ENCODE assay signal across 8 mouse cellular contexts in the genomic region with DNA sequence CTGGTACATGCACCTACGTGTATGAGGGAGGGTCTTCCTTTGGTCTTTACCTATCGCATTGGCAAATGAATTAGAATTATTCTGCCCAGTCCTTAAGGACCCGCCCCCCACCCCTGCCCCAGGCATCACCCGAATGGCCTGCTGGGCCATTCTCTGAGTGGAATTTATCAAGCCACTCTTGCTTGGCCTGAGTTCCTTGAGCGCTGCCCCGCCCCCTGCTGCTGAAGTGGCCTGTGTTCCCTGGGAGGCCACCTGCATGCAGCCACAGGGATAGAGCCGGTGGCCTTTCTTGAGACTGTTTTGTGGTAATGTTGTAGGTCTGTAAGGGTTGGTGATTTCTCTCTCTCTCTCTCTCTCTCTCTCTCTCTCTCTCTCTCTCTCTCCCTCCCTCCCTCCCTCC. TPM values are rescaled to one million over a fixed set of nuclear protein-coding genes. Genes with fewer than 3 reads are reported as not detected.
DNase-seq lines count a peak whose midpoint lies in the region; ATAC-seq and TF ChIP-seq lines count a peak whose summit lies in the region.

No protein-coding gene starts in this region.

- no peak overlapping the region for H3K4me3 ChIP-seq in intestine, embryonic 14.5 days (ENCODE audit: low read depth, low read length)
- H3K4me3 ChIP-seq in lung, embryonic 16.5 days (ENCODE audit: low read length) = peak overlapping the region; percentile 63; the same call in 1 of the 2 replicates
- no peak overlapping the region for H3K4me3 ChIP-seq in stomach, postnatal 0 days (ENCODE audit: low read depth, low read length)

- no peak overlapping the region for H3K27ac ChIP-seq in intestine, embryonic 14.5 days (ENCODE audit: low read depth)
- no peak overlapping the region for H3K27ac ChIP-seq in lung, embryonic 16.5 days (ENCODE audit: low read length)
- H3K27ac ChIP-seq in stomach, postnatal 0 days (replicated peaks) = no peak overlapping the region

- DNase-seq in A20 (ENCODE audit: low read depth, low spot score) = peak; percentile 19
- peak; percentile 33 for DNase-seq in embryo, embryonic 10 days (ENCODE audit: low spot score)
- peak; percentile 60 for DNase-seq in intestine, embryonic 14.5 days (ENCODE audit: low spot score)
- DNase-seq in stomach, postnatal 0 days (ENCODE audit: low spot score) = peak; percentile 44
- DNase-seq in heart, adult 8-10 months (ENCODE audit: low spot score) = no peak
- DNase-seq in right cerebral cortex, postnatal 14 days = no peak

- H3K27me3 ChIP-seq in intestine, embryonic 14.5 days (replicated peaks; ENCODE audit: control insufficient read depth, insufficient read depth, low read length) = peaks cover 50% of the 10 kb centered on the region
- peaks cover 40% of the 10 kb centered on the region for H3K27me3 ChIP-seq in lung, embryonic 16.5 days (ENCODE audit: control insufficient read depth, insufficient read depth, low read depth, low read length)
- peaks cover 10% of the 10 kb centered on the region; the same call in 1 of the 2 replicates for H3K27me3 ChIP-seq in stomach, postnatal 0 days (ENCODE audit: control insufficient read depth, insufficient read depth, low read length)

- no peaks in the 10 kb centered on the region for H3K36me3 ChIP-seq in intestine, embryonic 14.5 days (ENCODE audit: control insufficient read depth, insufficient read depth, low read length)
- H3K36me3 ChIP-seq in lung, embryonic 16.5 days (ENCODE audit: control insufficient read depth, insufficient read depth, low read length) = no peaks in the 10 kb centered on the region
- H3K36me3 ChIP-seq in stomach, postnatal 0 days (ENCODE audit: control insufficient read depth, insufficient read depth, low read length) = no peaks in the 10 kb centered on the region

- H3K4me1 ChIP-seq in intestine, embryonic 14.5 days (replicated peaks; ENCODE audit: control insufficient read depth, insufficient read depth, low read length) = no peaks in the 10 kb centered on the region
- peaks cover 8% of the 10 kb centered on the region; the same call in 1 of the 2 replicates for H3K4me1 ChIP-seq in lung, embryonic 16.5 days (replicated peaks; ENCODE audit: control insufficient read depth, insufficient read depth, low read length)
- peaks cover 6% of the 10 kb centered on the region; the same call in 1 of the 2 replicates for H3K4me1 ChIP-seq in stomach, postnatal 0 days (replicated peaks; ENCODE audit: control insufficient read depth, insufficient read depth)

- 1% methylated on average over 7 of the region's 7 CpGs for WGBS in intestine, embryonic 14.5 days
- WGBS in lung, embryonic 16.5 days = 5% methylated on average over 7 of the region's 7 CpGs
- 5% methylated on average over 7 of the region's 7 CpGs for WGBS in stomach, postnatal 0 days

- no peaks in the 10 kb centered on the region for H3K9me3 ChIP-seq in intestine, embryonic 14.5 days (ENCODE audit: control insufficient read depth, low read length)
- H3K9me3 ChIP-seq in lung, embryonic 16.5 days (ENCODE audit: control insufficient read depth, low read length) = no peaks in the 10 kb centered on the region
- no peaks in the 10 kb centered on the region for H3K9me3 ChIP-seq in stomach, postnatal 0 days (ENCODE audit: control insufficient read depth, low read length)

- H3K4me2 ChIP-seq in intestine, embryonic 14.5 days (ENCODE audit: low read length) = no peak overlapping the region
- H3K4me2 ChIP-seq in lung, embryonic 16.5 days (ENCODE audit: low read depth, low read length) = peak overlapping the region; percentile 88
- H3K4me2 ChIP-seq in stomach, postnatal 0 days (replicated peaks; ENCODE audit: low read depth) = no peak overlapping the region

- peak; percentile 43 for TF ChIP-seq CTCF in stomach, postnatal 0 days (IDR thresholded peaks at IDR 0.05; ENCODE audit: low read depth)

- no peak for TF ChIP-seq EP300 in stomach, postnatal 0 days (optimal IDR thresholded peaks at IDR 0.05)

- no peak overlapping the region for H3K9ac ChIP-seq in intestine, embryonic 14.5 days (ENCODE audit: low read length)
- no peak overlapping the region for H3K9ac ChIP-seq in lung, embryonic 16.5 days (ENCODE audit: low read length)
- no peak overlapping the region for H3K9ac ChIP-seq in stomach, postnatal 0 days (ENCODE audit: low read length)

- ATAC-seq in intestine, embryonic 14.5 days (replicated peaks; ENCODE audit: low FRiP score, low TSS enrichment, low read depth) = no peak
- ATAC-seq in lung, embryonic 16.5 days (ENCODE audit: low read depth) = peak; percentile 74
- ATAC-seq in stomach, postnatal 0 days (ENCODE audit: low FRiP score, low TSS enrichment) = no peak
- ATAC-seq in granulocyte monocyte progenitor cell, adult 5-6 weeks (replicated peaks; ENCODE audit: poor library complexity, severe bottlenecking) = no peak

RNA-seq across cellular contexts. Expression of gene B3gat2, which starts 2.2 kb away (rescaled TPM):
- 0.43 and 0.83 TPM in 2 replicates for polyA plus RNA-seq in intestine, embryonic 14.5 days (2014; fragmentation: Nextera tagmentation; extraction: Ambion mirVana)
- 0.45 and 0.62 TPM in 2 replicates for polyA plus RNA-seq in lung, embryonic 16.5 days (2015; fragmentation: Nextera tagmentation; extraction: Ambion mirVana)
- polyA plus RNA-seq in stomach, postnatal 0 days (2015; fragmentation: Nextera tagmentation; extraction: Ambion mirVana) = 0.12 and 0.19 TPM in 2 replicates
- total RNA-seq in granulocyte monocyte progenitor cell, adult 5-6 weeks (2014; fragmentation: Nextera tagmentation) = not detected in 2 replicates
- not detected in 2 replicates for total RNA-seq in granulocyte monocyte progenitor cell, adult 5-6 weeks (2017)
- total RNA-seq in heart, adult 8-10 months (2022) = not detected

Comparison
In these comparisons a context has a peak if more than half of its experiments do, and no peak if none do; other contexts are left out.
1. DNase-seq: peak in A20 (single experiment), embryo, embryonic 10 days (single experiment), intestine, embryonic 14.5 days (single experiment) and stomach, postnatal 0 days (single experiment); none in heart, adult 8-10 months (single experiment) and right cerebral cortex, postnatal 14 days (single experiment).